In genomic region chr9:110019224-110019623, GRCm38 (mm10) we compare ENCODE assay signal across 11 mouse cellular contexts.
DNase-seq lines count a peak whose midpoint lies in the region.
"Had no signal": no experiment of that assay in that cellular context is flagged by ENCODE, and none has a peak within 500 bp of the region (broad histone marks: within the 10 kb centered on the region; RNA-seq: fewer than 3 reads in every experiment).

No protein-coding gene starts in this region.

- peak; percentile 13 to 43 for DNase-seq in adrenal gland, adult (ENCODE audit: inconsistent age in 2 of 2, low spot score in 1 of 2)
- no peak for DNase-seq in adrenal gland, adult 8-10 months
- DNase-seq in kidney, postnatal 10 days: peak; percentile 43
- no peak for DNase-seq in kidney, adult 18-20 months
- peak; percentile 48 for DNase-seq in right cerebral cortex, adult 18-20 months
- no peak for DNase-seq in right cerebral cortex, postnatal 14 days
- no peak for DNase-seq in spleen, postnatal 14 days (ENCODE audit: low spot score in 2 of 2)
- DNase-seq in adrenal gland, postnatal 10 days: no peak
- DNase-seq: cerebellum, postnatal 36 days; midbrain, embryonic 14.5 days; thymus, postnatal 4 days had no signal

Comparison
In these comparisons a context has a peak if more than half of its experiments do, and no peak if none do; other contexts are left out.
1. DNase-seq: peak in adrenal gland, adult (2 of 2), kidney, postnatal 10 days (single experiment) and right cerebral cortex, adult 18-20 months (single experiment); none in adrenal gland, adult 8-10 months (single experiment), kidney, adult 18-20 months (single experiment), right cerebral cortex, postnatal 14 days (single experiment), spleen, postnatal 14 days (0 of 2) and adrenal gland, postnatal 10 days (single experiment).